Mouse (Mus musculus) yolk sac, embryonic 10.5 days (tissue): ENCODE results near the gene Cbln1.

ENCODE experiments used
- DNase-seq: peaks from one replicate; pipeline ENCODE4 v3.0.0-alpha.2; 2017; ENCODE audit warnings: low spot score

Gene Cbln1

DNA sequence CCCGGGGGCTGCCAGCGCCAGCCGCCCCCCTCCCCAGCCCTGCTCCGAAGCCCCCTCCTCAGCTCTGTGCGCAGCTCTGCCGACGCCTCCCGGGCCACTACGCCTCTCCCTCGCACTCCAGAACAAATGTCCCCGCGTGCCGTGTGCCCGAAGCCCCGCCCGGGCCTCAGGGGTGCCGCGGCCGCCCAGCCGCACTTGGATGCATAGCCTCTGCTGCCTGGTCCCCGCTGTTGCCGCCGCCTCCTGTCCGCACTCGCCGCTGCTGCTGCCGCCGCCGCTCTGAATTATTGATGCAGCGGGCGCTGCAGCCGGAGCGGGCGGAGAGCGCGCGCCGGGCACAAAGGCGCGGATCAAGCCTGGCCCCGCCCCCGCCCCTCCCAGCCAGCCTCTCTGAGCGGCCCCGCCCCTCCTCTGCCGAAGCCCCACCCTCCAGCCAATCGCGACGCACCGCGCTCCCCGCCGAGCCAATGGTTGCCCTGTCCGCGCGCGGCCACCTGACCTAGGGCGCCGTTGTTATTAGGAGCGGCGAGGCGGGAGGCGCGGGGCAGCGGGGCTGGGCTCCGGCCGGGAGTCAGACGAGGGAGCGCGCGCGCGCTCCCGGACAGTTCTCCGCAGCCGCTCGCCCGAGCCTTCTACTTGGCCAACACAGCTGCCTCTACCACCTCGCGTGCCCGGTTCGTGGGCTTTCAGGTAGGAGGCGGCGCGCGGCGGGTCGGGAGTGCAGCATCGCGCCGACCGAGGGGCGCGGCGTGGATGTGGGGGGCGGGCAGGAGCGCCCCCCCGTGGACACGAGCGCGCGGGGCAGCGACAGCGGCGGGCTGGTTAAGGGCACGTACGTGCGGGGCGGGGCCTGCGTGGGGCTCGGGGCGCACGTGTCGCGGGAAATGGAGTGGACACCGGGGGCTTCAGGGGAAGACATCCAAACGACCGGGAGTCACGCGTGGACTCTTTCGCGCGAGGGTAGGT is at the start of gene Cbln1:
TSS of gene Cbln1 (minus strand) at position 339 of the 966 bp plus-strand sequence.
- DNase-seq = peak; percentile 90

DNA sequence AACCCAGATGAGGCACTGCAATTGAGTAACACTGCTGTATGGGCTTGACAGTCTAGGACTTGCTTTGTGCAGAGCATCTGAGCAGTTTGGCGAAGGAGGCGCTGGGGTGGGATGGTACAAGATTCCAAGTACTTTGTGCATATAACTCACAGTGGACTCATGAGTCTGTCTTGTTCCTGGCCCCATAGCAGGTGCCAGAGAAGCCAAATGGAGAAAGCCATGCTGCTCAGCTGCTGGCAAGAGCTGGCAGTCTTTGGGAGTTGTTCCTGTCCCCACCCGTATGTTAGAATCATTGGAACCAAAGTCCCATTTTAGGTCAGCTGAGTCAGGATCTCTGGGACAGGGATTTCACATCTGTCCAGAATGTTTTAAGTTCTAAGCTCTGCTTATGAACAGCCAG is 44.7 kb upstream of the Cbln1 start:
- no peak for DNase-seq

DNA sequence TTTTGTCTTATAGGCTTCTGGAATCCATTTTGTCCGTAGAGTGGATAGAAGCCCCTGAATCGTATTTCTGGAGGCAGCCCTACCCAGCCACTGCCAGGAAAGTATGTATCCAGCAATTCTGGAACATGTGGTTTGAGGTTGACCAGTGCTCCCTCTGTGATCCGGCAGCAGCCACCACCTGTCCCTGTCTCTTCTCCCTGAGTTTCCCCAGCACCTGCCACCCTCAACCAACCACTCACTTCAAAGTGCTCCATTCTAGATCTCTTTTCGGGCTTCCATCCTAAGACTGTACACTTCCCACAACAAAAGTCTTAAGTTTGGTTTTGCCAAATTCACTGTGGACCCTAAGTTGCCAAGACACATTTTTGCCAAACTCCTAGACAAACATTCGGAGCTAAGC is 41.4 kb upstream of the Cbln1 start:
- DNase-seq = no peak

DNA sequence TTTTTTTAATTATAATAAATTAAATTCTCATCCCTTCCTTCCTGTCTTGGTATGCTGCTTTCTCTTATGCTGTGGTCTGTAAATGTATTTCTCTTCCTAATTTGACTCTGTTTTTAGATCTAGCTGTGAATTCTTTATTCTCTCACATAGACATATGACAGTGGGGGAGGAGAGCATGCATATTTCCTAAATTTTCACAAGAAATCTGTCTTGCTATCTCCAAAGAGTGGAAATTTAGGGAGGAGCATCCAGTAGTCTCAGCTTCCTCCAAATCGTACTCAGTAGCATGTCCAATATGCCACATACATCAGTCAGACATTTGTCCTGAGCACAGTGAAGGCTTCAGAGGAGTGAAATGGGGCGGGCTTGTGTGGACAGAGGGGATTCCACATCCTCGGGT is 40.9 kb upstream of the Cbln1 start:
- DNase-seq = no peak

DNA sequence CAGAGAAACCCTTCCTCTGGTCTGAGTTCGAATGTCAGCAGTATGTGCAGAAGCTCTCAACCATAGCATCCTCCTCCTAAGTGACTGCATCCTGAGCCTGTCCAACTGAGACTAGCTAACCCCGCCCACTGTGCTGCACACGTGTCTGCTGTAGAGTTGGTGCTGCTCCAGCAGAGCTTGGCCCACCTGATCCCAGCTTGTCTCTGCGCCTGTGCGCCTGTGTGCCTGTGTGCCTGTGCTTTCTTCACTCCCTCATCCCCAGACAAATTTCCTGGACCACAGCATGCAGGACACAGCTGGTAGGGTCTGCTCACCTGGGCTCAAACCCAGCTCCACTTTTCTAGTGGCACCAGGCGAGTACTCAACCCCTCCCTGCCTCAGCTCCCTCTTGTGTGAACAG is 40.2 kb upstream of the Cbln1 start:
- no peak for DNase-seq

DNA sequence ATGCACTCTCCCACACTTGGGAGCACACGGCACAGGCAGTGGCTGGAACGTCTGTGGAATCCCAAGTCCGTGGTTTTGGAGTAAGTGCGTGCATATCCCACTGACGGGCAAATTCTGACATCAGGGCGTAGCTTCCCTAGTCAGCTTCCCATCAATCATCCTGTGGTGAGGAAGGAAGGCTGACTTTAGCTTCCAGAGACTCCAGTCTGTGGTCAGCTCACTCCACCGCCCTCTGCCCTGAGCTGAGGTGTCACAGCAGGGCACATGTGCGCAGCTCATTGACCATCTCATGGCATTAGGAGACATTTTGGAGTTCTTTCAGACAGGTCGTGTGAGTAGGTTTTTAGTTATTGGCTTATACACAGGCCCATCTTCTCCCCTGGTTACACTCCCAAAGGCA is 34.6 kb upstream of the Cbln1 start:
- no peak for DNase-seq

DNA sequence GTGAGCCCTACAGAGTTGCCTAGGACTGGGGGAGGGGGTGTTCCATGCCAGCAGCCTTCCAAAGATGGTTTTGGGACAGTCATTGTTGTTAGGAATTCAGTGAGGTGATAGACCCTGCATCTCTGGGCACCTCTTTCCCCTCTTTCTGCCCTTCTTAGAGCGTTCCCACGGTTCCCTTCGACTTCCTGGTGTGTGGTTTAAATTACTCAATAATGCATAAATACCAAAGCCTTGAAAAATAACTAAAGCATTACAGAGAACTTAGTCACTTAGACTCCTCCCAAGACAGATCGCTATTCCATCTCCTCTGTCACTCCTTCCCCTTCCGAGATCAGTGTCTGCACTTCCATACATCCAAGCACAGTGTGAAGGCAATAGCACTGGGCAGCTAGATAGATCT is 32.0 kb upstream of the Cbln1 start:
- no peak for DNase-seq

DNA sequence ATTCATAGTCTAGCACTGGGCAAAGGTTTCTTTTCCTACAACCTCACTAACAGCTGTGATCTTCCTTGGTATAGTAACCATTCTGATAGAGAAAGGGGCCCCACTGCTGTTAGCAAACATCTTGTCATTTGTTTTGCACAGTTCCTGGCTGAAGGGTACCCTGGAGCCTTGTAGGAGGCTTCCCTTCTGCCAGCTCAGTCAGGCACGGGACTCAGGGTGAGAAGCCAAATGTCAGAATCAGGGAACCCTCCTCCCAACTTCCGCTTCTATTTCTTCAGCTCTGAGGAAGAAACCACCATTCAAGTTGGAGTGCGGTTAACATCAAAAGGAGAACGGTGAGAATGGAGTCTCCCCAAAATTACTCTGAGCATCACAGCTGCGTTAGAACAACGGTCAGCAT is 30.3 kb upstream of the Cbln1 start:
- no peak for DNase-seq

DNA sequence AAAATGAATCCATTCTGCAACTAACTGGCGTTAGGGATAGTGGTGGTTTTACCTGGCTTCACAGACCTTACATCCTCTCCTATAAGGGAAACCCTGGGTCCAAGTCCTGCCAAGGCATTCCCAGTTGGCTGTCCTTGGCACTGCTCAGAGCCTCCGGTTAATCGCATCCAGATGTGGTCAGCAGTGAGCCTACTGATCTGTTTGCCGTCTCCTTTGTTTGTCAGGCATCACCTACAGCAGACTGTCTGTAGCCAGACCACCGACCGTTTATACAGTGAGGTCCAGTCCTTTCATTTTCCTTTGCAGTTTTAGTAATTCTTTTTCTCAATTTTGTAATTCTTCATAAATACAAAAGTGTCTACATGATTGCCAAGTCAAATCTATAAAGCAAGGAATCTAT is 25.2 kb upstream of the Cbln1 start:
- no peak for DNase-seq

DNA sequence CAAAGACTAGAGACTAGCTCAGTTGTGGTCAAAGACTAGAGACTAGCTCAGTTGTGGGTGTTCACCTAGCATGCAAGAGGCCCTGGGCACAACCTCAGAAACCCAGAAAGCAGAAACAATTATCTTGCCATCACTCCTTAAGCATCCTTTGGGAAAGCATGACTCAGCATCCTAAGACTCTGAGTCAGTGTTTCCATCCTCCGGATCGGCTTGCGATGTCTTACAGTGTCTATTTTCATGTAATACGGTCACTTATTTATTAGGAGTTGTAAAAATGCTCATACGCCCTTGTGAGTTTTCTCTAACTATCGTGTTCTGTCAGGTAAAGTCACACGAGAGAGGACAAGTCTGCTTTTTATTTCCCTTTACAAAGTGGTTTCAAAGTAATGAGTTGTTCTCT is 24.1 kb upstream of the Cbln1 start:
- DNase-seq = no peak

DNA sequence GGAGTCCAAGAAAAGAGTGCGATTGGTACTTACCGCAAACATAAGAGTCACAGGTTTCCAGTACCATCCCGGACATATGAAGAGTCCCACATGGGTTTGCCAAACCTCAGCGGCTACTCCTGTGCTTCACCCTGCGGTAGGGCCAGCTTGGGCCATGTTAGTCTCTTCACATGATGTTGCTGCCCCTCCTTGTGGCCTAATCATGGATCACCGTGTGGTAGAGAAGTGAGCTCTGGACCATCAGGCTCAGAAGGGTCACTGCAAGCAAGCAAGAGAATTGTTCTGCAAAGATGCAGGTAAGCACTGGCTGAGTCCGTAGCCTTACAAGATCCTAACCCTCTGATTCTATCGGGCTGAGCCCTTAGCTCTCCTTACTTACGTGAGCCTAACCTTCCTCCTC is 22.5 kb upstream of the Cbln1 start:
- no peak for DNase-seq

DNA sequence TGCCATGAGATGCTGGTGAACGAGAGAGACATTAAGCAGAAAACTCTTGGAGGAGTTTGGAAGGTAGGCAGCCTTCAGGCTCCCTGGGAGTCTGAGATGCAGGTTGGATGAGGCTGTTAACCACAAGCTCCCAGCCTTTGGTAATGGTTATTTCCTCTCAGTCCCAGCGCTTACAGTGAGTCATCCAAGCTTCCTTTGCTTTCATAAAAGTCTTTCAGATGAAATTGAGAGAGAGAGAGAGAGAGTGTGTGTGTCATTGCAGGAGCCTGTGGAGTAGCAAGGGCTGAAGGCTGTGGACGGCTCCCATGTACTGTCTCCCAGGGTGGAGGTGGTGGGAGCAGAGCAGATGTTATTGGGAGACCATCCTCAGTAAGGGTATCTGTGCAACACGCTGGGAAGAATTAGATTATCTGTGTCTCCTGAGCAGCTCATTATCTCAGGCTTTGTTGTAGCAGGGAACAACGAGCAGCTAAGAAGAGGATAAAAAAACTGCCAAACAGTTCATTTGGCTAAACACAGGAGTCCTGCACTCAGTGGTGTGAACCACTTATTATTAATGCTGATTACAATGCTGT is 17.5 kb upstream of the Cbln1 start:
- DNase-seq = no peak

DNA sequence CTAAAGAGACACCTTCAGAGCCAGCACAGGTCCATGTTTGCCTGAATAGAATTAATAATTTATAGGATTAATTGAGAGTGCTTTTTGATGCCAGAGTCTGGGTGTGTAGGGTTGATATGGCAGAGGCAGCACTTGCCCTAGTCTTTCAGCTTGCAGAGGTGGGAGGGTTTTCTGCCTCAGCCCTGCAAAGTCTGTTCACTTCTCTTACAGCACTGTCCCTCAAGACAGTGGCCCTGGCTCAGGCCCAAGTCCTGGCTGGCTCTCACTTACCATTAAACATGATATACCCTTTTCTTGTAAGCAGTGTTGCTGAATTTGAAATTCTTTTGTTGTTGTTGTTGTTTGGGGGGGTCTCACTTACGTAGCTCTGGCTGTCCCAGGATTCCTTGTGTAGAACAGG is 9.0 kb upstream of the Cbln1 start:
- DNase-seq = no peak

DNA sequence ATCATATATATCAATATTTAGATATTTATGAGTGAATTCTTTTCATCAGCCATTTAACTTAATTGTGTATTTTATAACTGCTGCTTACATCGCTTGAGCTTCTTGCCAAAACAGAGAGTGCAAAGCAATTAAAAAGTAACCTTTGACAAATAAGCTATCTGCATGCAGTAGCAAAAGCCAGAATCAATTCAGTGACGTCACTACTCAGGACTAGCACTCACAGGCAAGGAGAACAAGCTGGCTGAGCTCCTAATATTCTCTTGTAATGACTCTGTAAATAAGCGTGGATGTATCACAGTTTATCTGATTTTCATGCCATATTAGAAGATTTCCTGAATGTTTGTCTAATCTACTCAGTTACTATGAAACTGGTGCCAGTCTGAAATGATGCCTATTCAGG is 5.8 kb upstream of the Cbln1 start:
- no peak for DNase-seq

DNA sequence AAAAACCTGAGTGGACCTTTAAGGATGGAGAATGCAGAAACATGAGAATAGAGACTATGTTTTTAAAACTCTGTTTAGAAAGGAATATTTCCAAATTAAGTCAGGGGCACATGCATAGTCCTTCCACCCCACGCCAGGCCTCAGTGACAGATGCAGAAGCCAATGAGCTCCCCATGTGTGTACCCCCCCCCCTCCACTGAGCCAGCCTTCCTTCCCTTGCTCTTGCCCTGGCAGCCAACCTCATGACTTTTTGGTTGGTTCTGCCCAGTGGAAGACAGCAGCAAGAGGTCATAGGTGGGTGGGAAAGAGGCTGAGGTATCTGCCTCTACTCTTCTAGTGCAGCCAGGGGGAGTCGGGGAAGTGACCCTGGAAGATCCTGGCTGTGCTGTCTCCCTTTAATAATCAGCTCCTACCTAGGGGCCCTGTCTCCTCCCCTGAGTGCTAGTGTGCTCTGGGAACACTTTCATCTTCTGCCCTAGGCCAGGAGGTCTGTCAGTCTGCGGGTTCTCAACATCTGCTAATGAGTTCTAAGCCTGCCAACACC is 4.8 kb upstream of the Cbln1 start:
- no peak for DNase-seq

DNA sequence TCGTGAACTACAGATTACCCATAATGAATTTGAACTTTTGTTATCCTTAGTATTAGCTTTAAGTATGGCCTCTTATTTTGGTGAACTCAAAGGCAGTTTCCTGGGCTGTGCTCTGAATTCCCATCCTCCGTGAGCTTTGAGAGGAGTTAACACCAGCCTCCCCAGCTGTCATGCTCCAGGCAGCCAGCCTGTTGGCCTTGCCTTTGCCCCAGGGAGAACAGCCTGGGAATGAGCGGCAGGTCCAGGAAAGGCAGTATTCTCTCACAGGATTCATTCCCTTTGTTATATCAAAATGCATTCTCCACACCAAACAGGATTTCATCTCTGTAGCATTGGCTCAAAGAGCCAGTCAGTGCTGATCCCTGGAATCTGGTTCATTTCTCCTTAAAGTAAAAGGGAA is 3.1 kb upstream of the Cbln1 start:
- no peak for DNase-seq

DNA sequence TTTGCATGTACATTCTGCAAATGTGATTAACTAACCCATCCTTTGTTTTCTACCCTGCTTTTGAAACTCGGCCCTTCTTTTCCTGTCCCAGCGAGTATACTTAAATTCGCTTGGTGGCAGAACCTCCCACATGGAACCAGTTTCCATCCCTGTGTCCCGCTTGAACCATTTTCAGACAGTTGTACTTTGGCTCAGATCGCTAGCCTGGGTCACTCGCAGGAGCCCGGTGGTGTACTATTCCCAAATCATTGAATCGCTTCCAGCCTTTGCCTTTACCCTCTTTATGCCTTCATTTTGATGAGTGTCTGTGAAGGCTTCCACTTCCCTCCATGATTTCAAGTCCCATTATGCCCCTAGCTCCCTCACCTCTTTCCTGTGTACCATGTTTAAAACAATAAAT is 2.0 kb upstream of the Cbln1 start:
- no peak for DNase-seq

DNA sequence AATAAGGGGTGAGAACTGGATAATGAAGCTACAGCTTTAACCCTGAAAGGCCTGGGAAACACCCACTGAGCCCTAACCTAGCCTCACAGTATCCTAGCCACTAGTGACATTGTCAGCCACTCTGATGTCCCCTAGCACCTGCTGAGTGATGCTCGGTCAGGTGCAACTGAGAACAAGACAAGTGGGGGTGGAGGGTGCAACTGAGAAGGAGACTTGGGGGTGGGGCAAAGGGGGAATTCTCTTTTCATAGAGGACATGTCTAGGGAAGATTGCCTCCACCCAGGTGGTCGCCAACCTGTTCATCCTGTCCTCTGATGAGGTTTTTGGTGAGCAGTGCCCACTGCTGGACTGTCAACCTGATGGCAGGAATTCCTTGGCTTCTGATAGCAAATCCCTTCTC is 1.5 kb upstream of the Cbln1 start:
- no peak for DNase-seq

DNA sequence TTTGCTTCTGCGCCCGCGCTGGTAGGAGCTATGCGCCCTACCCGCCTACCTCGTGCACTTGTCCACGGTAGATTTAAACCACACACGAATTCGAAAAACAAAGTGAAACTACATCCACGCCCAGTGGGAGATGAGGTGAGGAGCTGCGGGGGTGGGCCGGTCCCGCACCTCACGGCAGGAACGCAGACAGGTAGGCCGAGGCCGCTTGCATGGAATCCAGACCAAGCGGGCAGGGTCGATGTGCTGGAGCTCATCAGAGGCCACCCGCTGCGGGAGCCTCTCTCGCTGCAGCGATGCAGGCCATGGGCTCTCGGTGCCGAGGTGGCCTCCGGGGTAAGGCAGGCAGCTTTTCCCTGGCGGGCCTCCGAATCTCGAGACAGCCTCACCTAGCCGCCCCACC is 905 bp upstream of the Cbln1 start:
- no peak for DNase-seq

DNA sequence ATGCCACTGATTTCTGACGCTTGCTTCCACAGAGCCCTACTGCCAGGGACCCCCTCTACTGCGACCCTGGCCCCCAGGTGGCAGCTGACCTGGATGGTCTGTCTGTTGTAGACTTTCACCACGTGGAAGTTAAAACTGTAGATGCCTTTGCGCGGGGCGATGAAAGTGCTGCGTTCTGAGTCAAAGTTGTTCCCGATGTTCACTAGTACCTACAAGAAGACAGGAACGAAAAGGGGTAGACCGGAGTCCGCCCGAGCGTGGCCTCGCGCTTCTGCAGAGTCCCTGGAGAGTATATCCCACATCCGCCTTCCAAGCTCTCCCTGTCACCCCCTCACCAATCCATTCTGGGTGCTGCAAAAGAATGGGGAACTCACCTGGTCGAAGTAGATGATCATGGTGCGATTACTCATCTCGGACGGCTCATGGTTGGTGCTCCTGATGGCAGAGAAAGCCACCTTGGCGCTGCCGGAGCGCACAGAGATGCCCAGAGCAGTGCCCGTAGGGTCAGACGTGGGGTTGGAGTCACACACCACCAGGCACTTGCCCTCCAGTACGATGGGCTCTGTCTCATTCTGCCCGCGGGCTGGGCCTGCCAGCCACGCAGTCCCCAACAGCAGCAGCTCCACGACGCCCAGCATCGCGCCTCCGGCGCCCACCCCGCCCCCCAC is 672 bp downstream of the Cbln1 start:
- no peak for DNase-seq

DNA sequence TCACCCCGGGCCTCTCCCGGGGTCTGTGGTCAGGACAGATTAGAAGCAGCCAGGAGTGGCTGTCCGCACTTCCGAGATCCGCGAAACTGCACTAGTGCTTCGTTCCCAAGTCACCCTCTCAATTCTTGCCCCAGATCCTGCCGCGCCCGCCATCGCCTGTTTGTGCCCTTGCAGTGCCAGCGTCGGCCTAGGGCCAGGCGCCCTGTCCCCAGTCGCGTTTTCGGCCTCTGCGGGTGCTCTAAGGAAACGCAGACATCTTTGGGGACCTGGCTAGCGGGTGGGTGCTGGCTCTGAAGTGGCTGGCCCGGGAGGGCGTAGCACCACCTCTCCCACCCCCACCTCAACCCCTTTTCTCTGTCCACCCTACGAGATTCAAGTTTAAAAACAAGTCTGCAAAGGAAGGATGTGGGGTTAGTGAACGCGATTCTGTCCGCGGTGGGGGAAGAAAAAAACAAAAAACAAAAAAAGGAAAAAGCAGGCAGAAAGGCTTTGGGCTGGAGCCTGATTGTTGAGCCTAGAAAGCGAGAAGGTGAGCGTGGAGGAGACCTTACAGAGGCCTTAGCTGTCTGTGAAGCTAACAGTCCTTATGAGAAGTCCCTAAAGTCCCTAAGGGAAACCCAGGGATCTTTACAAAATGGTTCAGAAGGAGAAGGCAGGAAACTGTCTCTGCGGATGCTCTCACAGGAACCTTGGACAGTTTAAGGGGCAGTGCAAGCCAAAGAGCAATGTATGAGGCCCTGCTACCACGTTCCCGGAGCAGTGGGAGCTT is 1.4 kb downstream of the Cbln1 start:
- DNase-seq = peak; percentile 7
